Mouse (Mus musculus) NIH3T3 (cell line): ENCODE data around the gene Pygm.

Source experiments
- DNase-seq: peaks from one replicate; pipeline ENCODE4 v3.0.0-alpha.2; 2012; ENCODE audit warnings: low read depth

Gene Pygm

DNA sequence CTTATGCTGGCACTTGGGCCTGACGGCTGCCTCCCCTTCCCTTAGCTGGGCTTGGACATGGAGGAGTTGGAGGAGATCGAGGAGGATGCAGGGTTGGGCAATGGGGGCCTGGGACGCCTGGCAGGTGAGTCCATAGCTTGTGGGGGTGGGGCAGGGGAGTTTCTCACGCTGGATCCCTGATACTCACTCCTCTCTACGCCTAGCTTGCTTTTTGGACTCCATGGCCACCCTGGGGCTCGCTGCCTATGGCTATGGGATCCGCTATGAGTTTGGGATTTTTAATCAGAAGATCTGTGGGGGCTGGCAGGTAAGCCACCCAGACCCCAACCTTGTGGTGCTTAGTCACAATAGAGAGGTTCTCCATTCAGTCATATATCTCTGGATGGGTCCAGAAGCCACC, 1.6 kb downstream of the Pygm start:
- no peak for DNase-seq

DNA sequence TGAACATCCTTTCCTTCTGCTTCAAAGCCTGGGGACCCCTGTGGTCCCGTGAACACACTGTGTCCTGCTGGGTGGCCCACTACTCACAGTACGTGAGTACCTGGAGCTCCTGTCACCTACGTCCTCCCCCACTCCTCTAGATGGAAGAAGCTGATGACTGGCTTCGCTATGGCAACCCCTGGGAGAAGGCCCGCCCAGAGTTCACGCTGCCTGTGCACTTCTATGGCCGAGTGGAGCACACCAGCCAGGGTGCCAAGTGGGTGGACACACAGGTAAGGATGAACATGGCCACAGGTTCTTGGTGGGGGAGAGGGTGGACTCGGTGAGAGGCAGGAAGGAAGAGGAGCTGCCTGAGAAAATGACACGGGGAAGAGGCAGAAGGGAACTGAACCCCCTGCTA, 2.0 kb downstream of the Pygm start:
- no peak for DNase-seq

DNA sequence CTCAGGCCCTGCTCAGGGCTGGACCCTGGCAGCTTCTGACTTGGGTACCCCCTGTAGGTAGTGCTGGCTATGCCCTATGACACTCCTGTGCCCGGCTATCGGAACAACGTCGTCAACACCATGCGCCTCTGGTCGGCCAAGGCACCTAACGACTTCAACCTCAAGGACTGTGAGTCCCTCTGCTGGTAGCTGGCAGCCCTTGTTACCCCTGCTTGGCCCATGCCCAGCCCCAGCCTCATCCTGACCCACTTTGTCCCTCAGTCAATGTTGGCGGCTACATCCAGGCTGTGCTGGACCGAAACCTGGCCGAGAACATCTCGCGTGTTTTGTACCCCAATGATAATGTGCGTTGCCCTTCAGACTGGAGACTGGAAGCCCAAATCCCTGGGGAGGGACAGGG, 3.8 kb downstream of the Pygm start:
- no peak for DNase-seq

DNA sequence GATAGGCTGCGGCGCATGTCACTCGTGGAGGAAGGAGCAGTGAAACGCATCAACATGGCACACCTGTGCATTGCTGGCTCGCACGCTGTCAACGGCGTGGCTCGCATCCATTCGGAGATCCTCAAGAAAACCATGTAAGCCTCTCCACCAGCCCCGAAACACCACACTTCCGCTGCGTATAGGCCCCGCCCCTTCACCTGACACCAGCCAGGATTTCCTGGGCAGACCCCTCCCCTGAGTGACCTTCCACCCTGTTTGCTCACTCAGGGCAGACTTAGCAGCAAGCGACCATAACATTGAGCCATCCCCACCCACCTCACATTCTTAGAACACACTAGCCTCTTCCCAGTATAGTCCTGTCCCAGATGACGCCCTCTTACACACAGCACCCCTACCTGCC, 5.6 kb downstream of the Pygm start:
- no peak for DNase-seq

DNA sequence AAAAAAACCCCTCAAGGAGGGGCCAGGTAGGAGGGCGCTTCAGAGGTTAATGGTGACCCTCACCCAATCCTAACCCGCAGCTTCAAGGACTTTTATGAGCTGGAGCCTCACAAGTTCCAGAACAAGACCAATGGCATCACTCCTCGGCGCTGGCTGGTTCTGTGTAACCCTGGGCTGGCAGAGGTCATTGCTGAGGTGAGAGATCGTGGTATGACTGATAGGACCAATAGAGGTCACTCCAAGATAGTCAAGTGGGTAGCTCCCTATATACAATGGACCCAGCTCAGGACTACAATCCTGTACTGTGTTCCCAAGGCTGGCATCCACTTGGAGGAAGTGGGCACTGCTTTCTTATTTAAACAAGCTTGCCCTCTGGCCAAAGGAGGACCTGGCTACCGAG, 6.1 kb downstream of the Pygm start:
- DNase-seq = no peak

DNA sequence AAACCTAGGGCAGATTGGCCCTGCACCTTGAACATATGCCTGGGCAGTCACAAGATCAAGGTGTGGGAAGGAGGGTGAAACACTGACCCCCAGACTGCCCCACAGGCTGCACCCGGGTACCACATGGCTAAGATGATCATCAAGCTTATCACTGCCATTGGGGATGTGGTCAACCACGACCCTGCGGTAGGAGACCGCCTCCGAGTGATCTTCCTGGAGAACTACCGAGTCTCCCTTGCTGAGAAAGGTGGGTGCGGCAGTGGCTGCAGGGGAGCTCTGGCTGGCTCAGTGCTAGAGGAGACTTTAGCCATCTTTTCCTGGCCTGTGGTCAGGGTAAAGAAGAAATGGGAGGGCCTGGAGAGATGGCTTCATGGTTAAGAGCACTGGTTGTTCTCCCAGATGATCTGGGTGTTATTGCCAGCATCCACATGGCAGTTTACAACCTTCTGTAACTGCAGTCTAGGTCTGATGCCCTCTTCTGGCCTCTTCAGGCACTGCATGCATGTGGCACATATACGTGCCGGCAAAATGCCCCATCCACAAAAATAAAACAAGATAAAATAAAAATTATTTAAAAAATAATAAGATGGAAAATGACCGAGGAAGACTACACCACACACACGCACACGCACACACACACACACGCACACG, 8.7 kb downstream of the Pygm start:
- DNase-seq = no peak

DNA sequence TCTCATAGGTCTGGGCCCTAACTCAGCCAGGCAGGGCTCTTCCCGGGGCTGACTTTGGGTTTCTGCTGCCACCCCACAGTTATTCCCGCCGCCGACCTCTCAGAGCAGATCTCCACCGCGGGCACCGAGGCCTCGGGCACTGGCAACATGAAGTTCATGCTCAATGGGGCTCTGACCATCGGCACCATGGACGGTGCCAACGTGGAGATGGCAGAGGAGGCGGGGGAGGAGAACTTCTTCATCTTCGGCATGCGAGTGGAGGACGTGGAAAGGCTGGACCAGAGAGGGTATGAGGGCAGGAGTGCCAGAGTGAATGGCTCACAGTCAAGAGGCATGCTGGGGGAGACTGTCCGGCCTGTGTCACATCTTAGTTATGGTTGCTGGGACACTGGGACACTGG, 9.4 kb downstream of the Pygm start:
- no peak for DNase-seq

DNA sequence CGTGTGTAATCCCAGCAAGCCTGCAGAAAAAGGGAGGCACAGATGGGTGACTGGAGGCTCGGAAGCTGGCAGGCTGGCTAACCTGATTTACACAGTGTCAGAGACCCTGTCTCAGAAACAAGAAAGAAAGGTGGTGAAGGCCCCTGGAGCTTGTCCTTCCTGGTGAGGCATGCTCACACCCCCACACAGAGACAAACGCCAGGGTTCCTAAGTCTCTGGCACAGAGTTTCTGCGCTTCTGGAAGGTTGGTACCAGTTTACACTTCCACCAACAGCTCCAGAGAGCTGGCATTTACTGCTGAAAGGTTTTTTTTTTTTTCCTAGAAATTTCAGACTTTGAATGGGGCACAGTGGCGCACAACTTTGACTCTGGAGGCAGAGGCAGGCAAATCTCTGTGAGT, 12.0 kb downstream of the Pygm start:
- no peak for DNase-seq

DNA sequence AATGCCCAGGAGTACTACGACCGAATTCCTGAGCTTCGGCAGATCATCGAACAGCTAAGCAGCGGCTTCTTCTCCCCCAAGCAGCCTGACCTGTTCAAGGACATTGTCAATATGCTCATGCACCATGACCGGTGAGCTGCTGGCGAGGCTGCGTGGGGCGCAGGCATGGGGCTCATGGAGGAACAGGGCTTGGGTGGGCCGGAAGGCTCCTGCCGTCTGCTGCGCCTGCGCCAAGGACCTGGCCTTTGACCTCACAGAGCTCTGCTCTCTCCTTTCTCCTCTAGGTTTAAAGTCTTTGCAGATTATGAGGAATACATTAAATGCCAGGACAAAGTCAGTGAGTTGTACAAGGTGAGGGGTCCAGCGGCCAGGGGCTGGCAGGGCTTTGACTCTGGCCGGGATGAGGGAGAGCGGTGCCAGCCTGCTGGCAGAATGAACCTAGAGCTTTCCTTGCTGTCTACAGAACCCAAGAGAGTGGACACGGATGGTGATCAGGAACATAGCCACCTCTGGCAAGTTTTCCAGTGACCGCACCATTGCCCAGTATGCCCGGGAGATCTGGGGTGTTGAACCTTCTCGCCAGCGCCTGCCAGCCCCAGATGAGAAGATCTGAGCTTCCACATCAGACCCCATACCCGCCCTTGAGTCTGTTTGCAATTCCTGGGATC, 13.5 kb downstream of the Pygm start:
- DNase-seq = no peak

DNA sequence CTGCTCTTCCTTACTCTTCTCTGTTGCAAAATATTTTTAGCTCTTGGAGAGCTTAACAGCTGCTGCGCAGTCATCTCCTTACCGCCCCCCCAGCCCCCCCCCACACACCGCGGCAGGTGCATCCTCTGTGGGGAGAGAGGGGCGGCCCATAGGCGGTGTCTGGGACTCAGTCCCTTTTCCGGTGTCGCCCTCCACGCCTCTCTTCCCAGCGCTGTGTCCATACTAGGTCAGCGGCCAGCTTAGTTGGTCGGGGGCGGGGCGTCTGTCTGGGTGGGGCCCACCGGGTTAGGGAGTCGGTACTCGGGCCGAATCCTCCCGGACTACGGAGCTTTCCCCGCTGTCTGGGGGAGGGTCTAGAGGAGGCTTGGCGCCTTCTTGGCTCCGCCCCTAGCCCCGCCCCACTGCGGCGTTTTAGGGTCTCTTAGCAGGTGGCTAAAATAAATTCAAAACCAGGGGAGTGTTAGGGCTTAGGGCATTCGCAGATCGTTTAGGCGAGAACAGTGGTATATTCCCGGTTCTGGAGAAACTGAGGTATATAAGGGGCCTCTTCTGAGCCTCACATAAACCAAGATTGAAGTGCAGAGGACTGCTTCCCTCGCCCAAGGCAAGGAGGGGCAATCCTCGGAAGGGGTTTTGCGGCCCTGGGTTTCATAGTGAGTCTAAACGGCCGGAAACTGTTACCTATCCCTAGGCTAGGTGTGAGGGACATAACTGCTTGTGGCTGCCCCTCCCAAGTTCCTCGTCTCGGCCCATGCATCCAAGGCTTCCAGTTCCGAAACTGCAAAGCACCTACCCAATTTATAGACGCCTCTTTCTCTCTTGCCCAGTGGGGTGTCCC, 14.5 kb downstream of the Pygm start:
- DNase-seq = no peak

DNA sequence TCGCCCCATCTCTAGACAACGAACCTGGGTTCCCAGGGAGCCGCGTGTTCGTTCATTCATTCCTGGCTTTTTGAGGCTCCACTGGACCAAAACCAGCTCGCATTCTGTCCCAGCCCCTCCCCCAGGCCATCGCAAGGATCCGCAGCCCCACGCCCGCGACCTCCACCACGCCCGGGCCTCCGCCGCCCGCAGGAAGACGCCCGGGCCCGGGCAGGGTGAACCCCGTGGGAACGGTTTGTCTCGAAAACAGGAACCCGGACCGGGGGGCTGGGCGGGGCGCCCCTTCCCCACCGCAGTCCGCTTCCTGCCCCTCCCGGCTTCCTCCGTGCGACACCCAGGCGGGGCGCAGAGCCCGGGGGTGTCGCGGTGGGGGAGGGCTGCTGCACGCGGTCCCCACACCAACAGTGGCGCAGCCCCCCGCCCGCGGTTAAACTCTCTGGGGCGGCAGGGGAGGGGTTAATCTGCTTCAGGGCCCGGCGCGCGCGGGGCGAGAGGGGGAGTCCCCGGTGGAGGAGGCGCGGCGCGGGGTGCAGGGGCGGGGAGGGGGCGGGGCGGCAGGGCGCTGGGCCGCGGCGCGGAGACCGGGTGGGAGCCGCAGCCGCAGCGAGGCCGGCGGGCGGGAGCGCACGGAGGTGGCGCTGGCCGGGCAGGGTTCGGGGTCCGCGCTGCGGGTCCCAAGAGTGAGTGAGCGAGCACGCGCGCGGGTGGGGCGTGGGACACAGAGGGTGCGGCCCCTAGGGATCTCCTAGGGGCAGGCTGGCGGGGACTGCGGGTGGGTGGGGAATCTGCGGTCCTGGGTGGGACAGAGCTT, 15.3 kb downstream of the Pygm start, which contains the start of gene Rasgrp2:
Gene Rasgrp2, plus strand, starts transcription at position 56 of the 811 bp plus-strand sequence.
- no peak for DNase-seq

DNA sequence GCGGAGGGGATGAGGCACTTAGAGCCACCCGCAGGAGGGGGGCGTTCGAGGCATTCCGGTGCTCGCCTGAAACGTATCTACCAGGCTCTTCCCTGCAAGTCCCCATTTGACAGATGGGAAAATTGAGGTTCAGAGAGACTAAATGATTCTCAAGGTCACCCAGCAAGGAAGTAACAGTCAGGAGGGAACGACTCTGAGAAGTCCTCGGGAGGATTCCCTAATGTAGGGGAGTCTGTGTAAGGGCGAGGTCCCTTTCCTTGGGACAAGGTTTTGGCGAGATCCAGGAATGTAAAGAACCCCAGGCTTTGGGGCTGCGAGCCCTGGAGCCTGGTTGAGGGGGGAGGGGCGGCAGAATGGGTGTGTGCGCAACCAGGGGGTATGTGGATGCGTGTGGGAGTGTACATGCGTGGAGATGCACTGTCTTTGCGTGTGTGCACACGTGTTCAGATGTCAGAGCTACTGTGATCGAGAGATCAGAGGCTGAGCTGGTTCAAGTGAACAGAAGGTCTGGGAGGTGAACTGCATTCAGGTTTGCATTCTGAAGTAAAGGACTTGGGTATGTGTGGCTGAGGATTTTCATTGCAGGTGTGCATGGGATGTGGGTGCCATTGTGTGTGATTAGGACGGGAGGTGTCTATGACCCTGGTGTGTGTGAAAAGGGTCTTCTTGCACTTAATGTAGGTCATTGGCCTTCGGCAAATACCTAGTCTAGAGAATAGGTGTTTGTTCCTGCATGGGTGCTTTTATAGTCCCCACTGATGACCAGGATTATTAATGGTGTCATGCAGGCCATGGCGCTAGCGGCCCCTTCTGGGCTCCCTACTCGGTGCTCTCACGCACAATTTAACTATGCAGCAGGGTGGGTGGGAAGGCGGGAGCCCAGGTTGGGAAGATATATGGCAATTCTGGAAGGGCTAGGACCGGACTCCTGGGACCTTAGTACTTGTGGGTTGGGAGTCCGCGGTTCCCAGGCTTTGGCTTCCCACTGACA, 16.2 kb downstream of the Pygm start:
- DNase-seq = no peak

DNA sequence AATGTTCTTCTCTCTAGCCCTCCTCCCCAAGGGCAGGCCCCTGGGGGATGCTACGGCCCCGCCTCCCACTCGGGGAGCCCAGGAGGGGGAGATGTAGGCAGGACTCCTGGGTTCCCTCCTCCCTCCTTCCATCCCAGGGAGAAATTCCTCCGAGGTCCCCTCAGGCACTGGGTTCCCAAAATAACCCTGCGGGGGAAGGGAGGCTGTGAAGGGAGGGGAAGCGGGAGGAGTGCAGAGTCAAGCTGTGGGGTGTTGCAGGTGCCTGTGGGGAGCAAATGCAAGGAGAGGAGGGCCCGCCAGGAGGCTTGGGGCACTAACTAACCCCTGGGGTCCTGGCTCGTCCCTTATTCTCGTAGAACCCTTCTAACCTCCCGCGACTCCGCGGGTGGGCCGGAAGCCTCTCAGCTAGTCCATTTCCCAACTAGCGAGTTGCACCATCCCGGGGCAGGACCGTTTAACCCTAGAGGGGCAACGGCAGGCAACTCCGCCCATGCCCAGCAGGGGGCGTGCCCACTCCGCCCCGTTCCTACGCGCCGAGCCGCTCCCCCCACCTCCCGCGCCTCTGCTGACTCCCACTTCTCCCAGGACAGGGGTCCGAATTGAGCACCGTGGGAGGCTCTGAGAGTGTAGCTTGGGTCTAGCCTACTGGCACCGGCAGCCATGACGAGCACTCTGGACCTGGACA, 17.1 kb downstream of the Pygm start:
- DNase-seq = peak; percentile 71

DNA sequence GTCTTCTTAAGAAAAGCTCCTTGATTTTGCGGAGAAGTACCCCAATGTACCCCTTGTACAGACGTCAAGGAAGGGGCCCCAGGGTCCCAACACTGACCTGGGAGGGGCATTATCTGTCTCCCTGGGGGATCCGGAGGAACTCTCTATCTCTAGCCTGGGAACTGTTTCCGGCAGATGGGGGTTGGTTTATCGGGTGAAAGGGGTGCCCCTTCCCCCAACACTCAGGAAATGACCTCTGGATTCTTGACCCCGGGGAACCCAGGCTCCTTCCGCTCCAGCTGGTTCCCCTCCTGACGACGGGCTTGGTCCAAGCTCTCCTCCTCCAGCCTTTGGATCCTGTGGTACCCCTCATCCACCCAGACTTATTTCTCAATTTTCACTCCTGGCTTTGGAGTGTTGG, 17.8 kb downstream of the Pygm start:
- no peak for DNase-seq

DNA sequence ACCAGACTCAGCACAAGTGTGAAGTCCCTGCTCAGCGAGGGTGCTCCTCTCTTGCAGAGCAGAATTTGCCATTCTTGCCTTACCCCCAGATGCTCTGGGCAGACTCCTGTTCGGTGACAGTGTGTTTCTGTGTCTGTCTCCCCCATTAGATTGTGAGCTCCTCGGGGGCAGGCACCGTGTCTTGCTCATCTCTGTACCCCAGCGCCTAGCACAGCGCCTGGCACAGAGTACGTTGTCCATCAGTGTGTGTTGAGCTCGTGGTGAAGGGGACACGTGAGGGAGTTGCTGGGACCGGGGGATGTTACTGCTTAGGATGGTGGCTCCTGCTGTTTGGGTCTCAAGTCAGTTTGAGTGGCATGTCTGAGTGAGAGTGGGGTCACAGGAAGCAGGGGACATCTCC, 19.7 kb downstream of the Pygm start:
- DNase-seq = no peak

DNA sequence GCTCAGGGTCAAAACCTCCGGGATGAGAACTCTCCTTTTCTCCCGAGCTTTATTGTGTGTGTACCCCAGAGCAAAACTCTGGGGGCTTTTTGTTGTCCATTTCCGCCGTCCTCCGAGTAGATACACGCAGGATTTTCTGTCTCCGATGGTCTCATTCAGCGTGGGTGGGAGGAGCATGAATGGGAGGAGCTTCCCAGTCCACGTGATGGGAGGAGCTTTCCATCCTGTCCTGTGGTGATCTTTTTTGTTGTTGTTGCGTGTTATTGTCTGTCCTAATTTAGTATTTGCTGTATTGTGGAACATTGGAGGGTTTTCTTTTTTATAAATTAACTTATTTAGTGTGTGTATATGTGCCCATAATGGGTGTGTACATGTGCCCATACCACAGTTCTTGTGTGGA, 21.2 kb downstream of the Pygm start:
- no peak for DNase-seq

DNA sequence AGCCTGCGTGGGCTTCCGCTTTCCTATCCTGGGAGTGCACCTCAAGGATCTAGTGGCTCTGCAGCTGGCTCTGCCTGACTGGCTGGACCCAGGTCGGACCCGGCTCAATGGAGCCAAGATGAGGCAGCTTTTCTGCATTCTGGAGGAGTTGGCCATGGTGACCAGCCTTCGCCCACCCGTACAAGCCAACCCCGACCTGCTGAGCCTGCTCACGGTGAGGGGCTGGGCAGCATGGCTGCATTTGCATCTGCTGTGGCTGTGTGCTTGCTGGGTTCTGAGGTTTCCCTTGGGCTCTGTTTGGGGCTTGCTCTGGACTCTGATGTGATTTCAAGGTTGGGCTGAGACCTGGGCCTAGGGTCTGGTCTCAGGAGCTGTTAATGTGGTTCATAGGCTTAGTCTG, 22.9 kb downstream of the Pygm start:
- DNase-seq = no peak

DNA sequence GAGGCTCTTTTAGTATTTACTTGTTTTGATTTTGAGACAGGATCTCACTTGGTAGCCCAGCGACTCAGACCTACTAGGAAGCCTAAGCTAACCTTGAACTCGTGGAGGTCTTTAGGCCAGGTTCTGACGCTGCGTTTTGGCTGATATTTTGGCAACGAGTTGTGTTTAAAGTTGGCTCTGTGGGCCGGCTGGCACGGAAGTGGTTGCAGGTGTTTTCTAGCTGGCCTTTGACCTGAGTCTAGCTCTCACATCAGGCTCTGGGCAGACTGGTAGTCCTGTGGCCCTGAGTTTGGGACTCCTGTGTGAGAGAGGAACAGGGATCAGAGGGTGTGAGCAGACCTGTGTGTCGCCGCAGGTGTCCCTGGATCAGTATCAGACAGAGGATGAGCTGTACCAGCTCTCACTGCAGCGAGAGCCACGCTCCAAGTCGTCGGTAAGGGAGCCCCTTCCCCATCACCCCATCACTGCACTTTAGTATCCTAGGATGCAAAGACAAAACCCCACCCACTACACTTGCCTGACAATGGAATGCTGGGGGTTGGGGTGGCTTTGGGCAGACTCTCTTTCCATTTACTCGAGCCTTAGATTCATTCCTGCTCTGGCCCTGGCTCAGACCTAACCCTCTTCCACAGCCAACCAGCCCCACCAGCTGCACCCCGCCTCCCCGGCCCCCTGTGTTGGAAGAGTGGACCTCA, 23.8 kb downstream of the Pygm start:
- no peak for DNase-seq

DNA sequence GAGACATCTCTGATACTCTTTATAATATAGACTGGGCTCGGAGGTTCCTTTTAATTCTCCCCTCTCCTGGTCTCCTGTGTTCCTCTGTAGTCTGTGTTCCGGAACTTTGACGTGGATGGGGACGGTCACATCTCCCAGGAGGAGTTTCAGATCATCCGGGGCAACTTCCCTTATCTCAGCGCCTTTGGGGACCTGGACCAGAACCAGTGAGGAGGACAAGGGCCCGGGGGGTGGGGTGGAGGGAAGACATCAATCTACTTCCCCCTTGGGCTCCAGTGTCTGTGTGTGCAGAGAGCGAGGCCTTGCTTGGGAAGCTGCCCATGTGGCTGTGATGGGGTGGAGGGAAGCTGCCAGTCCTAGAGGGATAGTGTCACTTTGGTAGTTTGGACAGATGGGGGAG, 24.6 kb downstream of the Pygm start:
- no peak for DNase-seq

DNA sequence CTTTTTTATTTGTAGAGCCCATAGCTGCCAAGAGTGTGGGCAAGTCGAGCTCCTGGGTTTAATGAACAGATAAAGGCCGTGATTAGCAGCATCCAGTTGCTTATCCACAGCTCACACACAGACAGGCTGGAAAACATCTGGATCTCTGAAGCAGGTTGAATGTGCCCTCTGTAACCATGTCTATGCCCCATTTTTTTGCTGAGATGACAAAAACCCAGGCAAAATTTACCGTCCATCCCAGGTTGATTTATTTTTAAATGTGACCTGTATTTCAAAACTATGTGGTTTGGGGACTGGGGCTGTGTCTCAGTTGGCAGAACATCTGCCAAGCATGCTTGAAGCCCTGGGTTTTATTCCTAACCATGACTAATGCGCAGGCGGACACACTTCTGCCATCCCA, 25.0 kb downstream of the Pygm start:
- DNase-seq = no peak
